Mouse (Mus musculus): ENCODE results near the gene Olfr70.

Gene Olfr70

GRCm38 (mm10) chr4:43655656-43656338 lies 44.8 kb downstream of the Olfr70 start:
- DNase-seq (ENCODE audit: low spot score), result no peak

GRCm38 (mm10) chr4:43653161-43654015 lies 47.2 kb downstream of the Olfr70 start, which contains the start of gene Spag8:
Spag8 (minus strand) TSS chr4:43653594.
- no peak for DNase-seq (ENCODE audit: low spot score)

- no peak for DNase-seq (ENCODE audit: low spot score)
These were observed 47.9 kb downstream of the Olfr70 start for GRCm38 (mm10) chr4:43652726-43653125.

- DNase-seq (ENCODE audit: low spot score), result no peak
These were observed 50.8 kb downstream of the Olfr70 start for GRCm38 (mm10) chr4:43649783-43650182.

Data from ovary, adult 18-20 months (tissue).